Mouse (Mus musculus): ENCODE data around the gene Ampd3. TPM values are rescaled to one million over a fixed set of nuclear protein-coding genes. Genes with fewer than 3 reads are reported as not detected.

Gene Ampd3
- polyA plus RNA-seq, 1 experiment from 2014 or later, result 1.4 TPM

- H3K9ac ChIP-seq (replicated peaks), result peak overlapping the region; percentile 74; the same call in 1 of the 2 replicates
- peaks cover 44% of the 10 kb centered on the region for H3K27me3 ChIP-seq
- no peaks in the 10 kb centered on the region for H3K36me3 ChIP-seq
- no peak for ATAC-seq (ENCODE audit: insufficient number of reproducible peaks, insufficient read depth, low FRiP score, low TSS enrichment, low read depth)
- peak overlapping the region; percentile 62 for H3K4me3 ChIP-seq (replicated peaks)
- peaks cover 8% of the 10 kb centered on the region; the same call in 1 of the 2 replicates for H3K4me1 ChIP-seq (replicated peaks)
- H3K9me3 ChIP-seq, result no peaks in the 10 kb centered on the region
- peak overlapping the region; percentile 97 for H3K4me2 ChIP-seq
- 30% methylated on average over 4 of the region's 4 CpGs for WGBS
- no peak overlapping the region for H3K27ac ChIP-seq
These were observed 1.1 kb downstream of the Ampd3 start for GRCm38 (mm10) chr7:110769094-110769493.

- WGBS, result 83% methylated on average over 4 of the region's 4 CpGs
- H3K4me2 ChIP-seq, result no peak overlapping the region
- H3K27ac ChIP-seq, result no peak overlapping the region
- no peak overlapping the region for H3K9ac ChIP-seq (replicated peaks)
- no peak for ATAC-seq (ENCODE audit: insufficient number of reproducible peaks, insufficient read depth, low FRiP score, low TSS enrichment, low read depth)
- no peaks in the 10 kb centered on the region for H3K36me3 ChIP-seq
- peaks cover 10% of the 10 kb centered on the region; the same call in 1 of the 2 replicates for H3K4me1 ChIP-seq (replicated peaks)
- H3K27me3 ChIP-seq, result peaks cover 44% of the 10 kb centered on the region
- H3K9me3 ChIP-seq, result no peaks in the 10 kb centered on the region
- no peak overlapping the region for H3K4me3 ChIP-seq (replicated peaks)
These were observed 2.9 kb downstream of the Ampd3 start for GRCm38 (mm10) chr7:110770949-110771348.

- no peak for ATAC-seq (ENCODE audit: insufficient number of reproducible peaks, insufficient read depth, low FRiP score, low TSS enrichment, low read depth)
- H3K36me3 ChIP-seq, result no peaks in the 10 kb centered on the region
- H3K9me3 ChIP-seq, result no peaks in the 10 kb centered on the region
- H3K27ac ChIP-seq, result no peak overlapping the region
- WGBS, result 68% methylated on average over 3 of the region's 3 CpGs
- no peak overlapping the region for H3K4me2 ChIP-seq
- peaks cover 41% of the 10 kb centered on the region for H3K27me3 ChIP-seq
- H3K4me1 ChIP-seq (replicated peaks), result peaks cover 10% of the 10 kb centered on the region; the same call in 1 of the 2 replicates
- H3K9ac ChIP-seq (replicated peaks), result no peak overlapping the region
- no peak overlapping the region for H3K4me3 ChIP-seq (replicated peaks)
These were observed 4.3 kb downstream of the Ampd3 start for GRCm38 (mm10) chr7:110772343-110772742.

GRCm38 (mm10) chr7:110773204-110774002, 5.4 kb downstream of the Ampd3 start:
- H3K36me3 ChIP-seq, result no peaks in the 10 kb centered on the region
- WGBS, result 37% methylated on average over 14 of the region's 14 CpGs
- 0 out of 2 replicates have a peak overlapping the region, but pooled peaks have one; percentile 21 for H3K4me2 ChIP-seq
- peaks cover 6% of the 10 kb centered on the region; the same call in 1 of the 2 replicates for H3K4me1 ChIP-seq (replicated peaks)
- peaks cover 31% of the 10 kb centered on the region for H3K27me3 ChIP-seq
- H3K9ac ChIP-seq (replicated peaks), result no peak overlapping the region
- ATAC-seq (ENCODE audit: insufficient number of reproducible peaks, insufficient read depth, low FRiP score, low TSS enrichment, low read depth), result no peak
- H3K9me3 ChIP-seq, result no peaks in the 10 kb centered on the region
- 0 out of 2 replicates have a peak overlapping the region, but pooled peaks have one; percentile 42 for H3K27ac ChIP-seq
- no peak overlapping the region for H3K4me3 ChIP-seq (replicated peaks)

- no peaks in the 10 kb centered on the region for H3K9me3 ChIP-seq
- H3K27me3 ChIP-seq, result peaks cover 24% of the 10 kb centered on the region
- no peak for ATAC-seq (ENCODE audit: insufficient number of reproducible peaks, insufficient read depth, low FRiP score, low TSS enrichment, low read depth)
- 59% methylated on average over 1 of the region's 1 CpGs for WGBS
- H3K27ac ChIP-seq, result no peak overlapping the region
- peaks cover 6% of the 10 kb centered on the region; the same call in 1 of the 2 replicates for H3K4me1 ChIP-seq (replicated peaks)
- peak overlapping the region; percentile 21; the same call in 1 of the 2 replicates for H3K4me2 ChIP-seq
- no peak overlapping the region for H3K9ac ChIP-seq (replicated peaks)
- H3K36me3 ChIP-seq, result no peaks in the 10 kb centered on the region
- H3K4me3 ChIP-seq (replicated peaks), result no peak overlapping the region
These were observed 6.1 kb downstream of the Ampd3 start for GRCm38 (mm10) chr7:110774077-110774476.

GRCm38 (mm10) chr7:110774674-110775073, 6.7 kb downstream of the Ampd3 start:
- H3K4me1 ChIP-seq (replicated peaks), result peaks cover 6% of the 10 kb centered on the region; the same call in 1 of the 2 replicates
- no peak overlapping the region for H3K27ac ChIP-seq
- H3K4me3 ChIP-seq (replicated peaks), result no peak overlapping the region
- no peak for ATAC-seq (ENCODE audit: insufficient number of reproducible peaks, insufficient read depth, low FRiP score, low TSS enrichment, low read depth)
- H3K36me3 ChIP-seq, result no peaks in the 10 kb centered on the region
- H3K9ac ChIP-seq (replicated peaks), result no peak overlapping the region
- peaks cover 18% of the 10 kb centered on the region for H3K27me3 ChIP-seq
- 85% methylated on average over 8 of the region's 8 CpGs for WGBS
- H3K9me3 ChIP-seq, result no peaks in the 10 kb centered on the region
- H3K4me2 ChIP-seq, result no peak overlapping the region

- Histone ChIP-seq H3K27ac (no peak overlapping the region), H3K9me3 (no peaks in the 10 kb centered on the region), H3K9ac (replicated peaks) (no peak overlapping the region), H3K4me1 (replicated peaks) (peaks cover 20% of the 10 kb centered on the region; the same call in 1 of the 2 replicates), H3K27me3 (0 out of 2 replicates have a peak, but pooled peaks cover 1% of the 10 kb centered on the region), H3K36me3 (no peaks in the 10 kb centered on the region), H3K4me2 (no peak overlapping the region), H3K4me3 (replicated peaks) (no peak overlapping the region)
- 80% methylated on average over 18 of the region's 18 CpGs for WGBS
- ATAC-seq (ENCODE audit: insufficient number of reproducible peaks, insufficient read depth, low FRiP score, low TSS enrichment, low read depth), result no peak
These were observed 9.4 kb downstream of the Ampd3 start for GRCm38 (mm10) chr7:110777146-110778001.

GRCm38 (mm10) chr7:110778933-110779332, 10.9 kb downstream of the Ampd3 start:
- Histone ChIP-seq H3K9ac (replicated peaks) (no peak overlapping the region), H3K27ac (no peak overlapping the region), H3K27me3 (no peaks in the 10 kb centered on the region), H3K9me3 (no peaks in the 10 kb centered on the region), H3K4me1 (replicated peaks) (peaks cover 19% of the 10 kb centered on the region; the same call in 1 of the 2 replicates), H3K36me3 (no peaks in the 10 kb centered on the region), H3K4me3 (replicated peaks) (no peak overlapping the region), H3K4me2 (no peak overlapping the region)
- whole genome bisulfite sequencing, result 93% methylated on average over 7 of the region's 7 CpGs
- ATAC-seq (ENCODE audit: insufficient number of reproducible peaks, insufficient read depth, low FRiP score, low TSS enrichment, low read depth), result no peak

- WGBS, result 86% methylated on average over 8 of the region's 8 CpGs
These were observed 11.7 kb downstream of the Ampd3 start for GRCm38 (mm10) chr7:110779605-110780111.

GRCm38 (mm10) chr7:110780520-110780919, 12.5 kb downstream of the Ampd3 start:
- no peaks in the 10 kb centered on the region for H3K9me3 ChIP-seq
- H3K4me2 ChIP-seq, result no peak overlapping the region
- H3K9ac ChIP-seq (replicated peaks), result no peak overlapping the region
- H3K36me3 ChIP-seq, result no peaks in the 10 kb centered on the region
- no peak overlapping the region for H3K4me3 ChIP-seq (replicated peaks)
- 77% methylated on average over 4 of the region's 4 CpGs for WGBS
- no peak overlapping the region for H3K27ac ChIP-seq
- ATAC-seq (ENCODE audit: insufficient number of reproducible peaks, insufficient read depth, low FRiP score, low TSS enrichment, low read depth), result no peak
- no peaks in the 10 kb centered on the region for H3K27me3 ChIP-seq
- peaks cover 16% of the 10 kb centered on the region; the same call in 1 of the 2 replicates for H3K4me1 ChIP-seq (replicated peaks)

More at GRCm38 (mm10) chr7:110779605-110780111, 11.7 kb downstream of the Ampd3 start:
- no peak overlapping the region for H3K27ac ChIP-seq
- H3K9ac ChIP-seq (replicated peaks), result no peak overlapping the region
- no peak overlapping the region for H3K4me2 ChIP-seq
- H3K27me3 ChIP-seq, result no peaks in the 10 kb centered on the region
- H3K9me3 ChIP-seq, result no peaks in the 10 kb centered on the region
- H3K36me3 ChIP-seq, result no peaks in the 10 kb centered on the region
- no peak for ATAC-seq (ENCODE audit: insufficient number of reproducible peaks, insufficient read depth, low FRiP score, low TSS enrichment, low read depth)
- peaks cover 16% of the 10 kb centered on the region; the same call in 1 of the 2 replicates for H3K4me1 ChIP-seq (replicated peaks)
- no peak overlapping the region for H3K4me3 ChIP-seq (replicated peaks)
